Mouse (Mus musculus) midbrain, embryonic 15.5 days (tissue): ENCODE data around the gene Atxn7l2. TPM values are rescaled to one million over a fixed set of nuclear protein-coding genes. Genes with fewer than 3 reads are reported as not detected.

Experiments used
- ATAC-seq: fragments of 200-750 bp; cut with Nextera tagmentation; replicated peaks from 2 replicates; pipeline ENCODE4 v1.8.0; 2017; ENCODE audit warnings: moderate TSS enrichment
- H3K27ac ChIP-seq: fragments of 300-500 bp; sonication (generic); 2 replicates; pipeline ENCODE4 v1.5.1; 2015; ENCODE audit warnings: mild to moderate bottlenecking, inconsistent platforms
- H3K27me3 ChIP-seq: fragments of 300-500 bp; sonication (generic); replicated peaks from 2 replicates; pipeline ENCODE4 v1.6.1; 2015; ENCODE audit warnings: inconsistent platforms
- H3K36me3 ChIP-seq: fragments of 300-500 bp; sonication (generic); replicated peaks from 2 replicates; pipeline ENCODE4 v1.6.1; 2015; ENCODE audit warnings: inconsistent platforms
- H3K4me1 ChIP-seq: fragments of 300-500 bp; sonication (generic); 2 replicates; pipeline ENCODE4 v1.6.1; 2015; ENCODE audit warnings: inconsistent platforms
- H3K4me2 ChIP-seq: fragments of 300-500 bp; sonication (generic); 2 replicates; pipeline ENCODE4 v1.6.1; 2015; ENCODE audit warnings: inconsistent platforms, mild to moderate bottlenecking, moderate library complexity
- H3K4me3 ChIP-seq: fragments of 300-500 bp; sonication (generic); 2 replicates; pipeline ENCODE4 v1.5.1; 2015; ENCODE audit warnings: mild to moderate bottlenecking, inconsistent platforms
- H3K9ac ChIP-seq: fragments of 300-500 bp; sonication (generic); 2 replicates; pipeline ENCODE4 v1.6.1; 2015; ENCODE audit warnings: mild to moderate bottlenecking, inconsistent platforms
- H3K9me3 ChIP-seq: fragments of 300-500 bp; sonication (generic); 2 replicates; pipeline ENCODE4 v1.6.1; 2016; ENCODE audit warnings: inconsistent platforms
- WGBS: fragments of 180-500 bp; shearing (Covaris S2); methylation state at CpG from one replicate; pipeline ENCODE4 v1.1.7; 2015; ENCODE audit warnings: mixed read lengths; 5-methylcytosine and 5-hydroxymethylcytosine counted together
- polyA plus RNA-seq: library from polyadenylated mRNA; unstranded; fragments of >200 nt; fragmentation: Nextera tagmentation; extraction: Ambion mirVana; gene quantifications from 2 replicates; pipeline ENCODE4 v1.2.1, GENCODE M21; 2015

Atxn7l2 gene
- polyA plus RNA-seq, 1 experiment from 2014 or later = 26.8 TPM

- H3K9ac ChIP-seq = no peak overlapping the region
- H3K4me1 ChIP-seq = peaks cover 30% of the 10 kb centered on the region
- peaks cover 17% of the 10 kb centered on the region for H3K36me3 ChIP-seq
- H3K27ac ChIP-seq = no peak overlapping the region
- no peaks in the 10 kb centered on the region for H3K9me3 ChIP-seq
- no peak overlapping the region for H3K4me3 ChIP-seq
- ATAC-seq = no peak; the same call in 1 of the 2 replicates
- WGBS = 77% methylated on average over 11 of the region's 11 CpGs
- no peaks in the 10 kb centered on the region for H3K27me3 ChIP-seq
- no peak overlapping the region for H3K4me2 ChIP-seq
These were observed 7.0 kb downstream of the Atxn7l2 start for GRCm38 (mm10) chr3:108203621-108204325.

GRCm38 (mm10) chr3:108203212-108203611 lies 7.5 kb downstream of the Atxn7l2 start:
- H3K4me3 ChIP-seq = no peak overlapping the region
- H3K27ac ChIP-seq = no peak overlapping the region
- H3K36me3 ChIP-seq = peaks cover 17% of the 10 kb centered on the region
- no peaks in the 10 kb centered on the region for H3K27me3 ChIP-seq
- H3K9ac ChIP-seq = no peak overlapping the region
- WGBS = 95% methylated on average over 13 of the region's 13 CpGs
- no peak for ATAC-seq
- no peaks in the 10 kb centered on the region for H3K9me3 ChIP-seq
- H3K4me2 ChIP-seq = no peak overlapping the region
- H3K4me1 ChIP-seq = peaks cover 24% of the 10 kb centered on the region

- Histone ChIP-seq H3K27ac (no peak overlapping the region), H3K36me3 (peaks cover 17% of the 10 kb centered on the region)
- no peak for ATAC-seq
These were observed 8.2 kb downstream of the Atxn7l2 start for GRCm38 (mm10) chr3:108202506-108202905.

GRCm38 (mm10) chr3:108200329-108201323 lies 10.1 kb downstream of the Atxn7l2 start, which contains the start of gene Cyb561d1:
Cyb561d1 (minus strand) TSS chr3:108201212.
- Histone ChIP-seq H3K27ac (peak within 1 kb of the TSS; percentile 75), H3K27me3 (no peaks in the 10 kb centered on the region), H3K4me1 (peaks cover 40% of the 10 kb centered on the region), H3K4me2 (peak within 1 kb of the TSS; percentile 61), H3K9me3 (no peaks in the 10 kb centered on the region), H3K36me3 (peaks cover 5% of the 10 kb centered on the region), H3K9ac (peak within 1 kb of the TSS; percentile 54), H3K4me3 (peak within 1 kb of the TSS; percentile 55)
- WGBS = 2% methylated on average over 44 of the region's 44 CpGs
- ATAC-seq = peak; percentile 80

More at GRCm38 (mm10) chr3:108202506-108202905, 8.2 kb downstream of the Atxn7l2 start:
- Histone ChIP-seq H3K27me3 (no peaks in the 10 kb centered on the region), H3K4me2 (no peak overlapping the region), H3K9ac (no peak overlapping the region), H3K4me3 (no peak overlapping the region), H3K9me3 (no peaks in the 10 kb centered on the region), H3K4me1 (peaks cover 21% of the 10 kb centered on the region)

- no peaks in the 10 kb centered on the region; the same call in 1 of the 2 replicates for H3K36me3 ChIP-seq
- peaks cover 40% of the 10 kb centered on the region for H3K4me1 ChIP-seq
- ATAC-seq = no peak
- no peak overlapping the region for H3K4me2 ChIP-seq
- H3K27ac ChIP-seq = no peak overlapping the region
- no peak overlapping the region for H3K4me3 ChIP-seq
- WGBS = 94% methylated on average over 6 of the region's 6 CpGs
- H3K9ac ChIP-seq = no peak overlapping the region
- no peaks in the 10 kb centered on the region for H3K9me3 ChIP-seq
- H3K27me3 ChIP-seq = no peaks in the 10 kb centered on the region
These were observed 11.5 kb downstream of the Atxn7l2 start for GRCm38 (mm10) chr3:108199231-108199630.

GRCm38 (mm10) chr3:108197066-108197497 lies 13.7 kb downstream of the Atxn7l2 start:
- WGBS = 10% methylated on average over 14 of the region's 14 CpGs
- Histone ChIP-seq H3K36me3 (no peaks in the 10 kb centered on the region), H3K4me2 (peak overlapping the region; percentile 24), H3K4me3 (no peak overlapping the region), H3K4me1 (peaks cover 40% of the 10 kb centered on the region), H3K9ac (peak overlapping the region; percentile 23; the same call in 1 of the 2 replicates), H3K27me3 (no peaks in the 10 kb centered on the region), H3K9me3 (no peaks in the 10 kb centered on the region), H3K27ac (peak overlapping the region; percentile 61)
- ATAC-seq = peak; percentile 32; the same call in 1 of the 2 replicates

- no peak overlapping the region for H3K9ac ChIP-seq
- peaks cover 34% of the 10 kb centered on the region for H3K4me1 ChIP-seq
- ATAC-seq = no peak
- peak overlapping the region; percentile 61 for H3K27ac ChIP-seq
- H3K4me3 ChIP-seq = no peak overlapping the region
- H3K27me3 ChIP-seq = no peaks in the 10 kb centered on the region
- WGBS = 76% methylated on average over 7 of the region's 7 CpGs
- 0 out of 2 replicates have a peak, but pooled peaks cover 1% of the 10 kb centered on the region for H3K36me3 ChIP-seq
- no peak overlapping the region for H3K4me2 ChIP-seq
- H3K9me3 ChIP-seq = no peaks in the 10 kb centered on the region
These were observed 14.7 kb downstream of the Atxn7l2 start for GRCm38 (mm10) chr3:108195941-108196590.

- peak overlapping the region; percentile 61 for H3K27ac ChIP-seq
- no peaks in the 10 kb centered on the region for H3K9me3 ChIP-seq
- WGBS = 86% methylated on average over 4 of the region's 4 CpGs
- 0 out of 2 replicates have a peak, but pooled peaks cover 2% of the 10 kb centered on the region for H3K36me3 ChIP-seq
- H3K4me2 ChIP-seq = no peak overlapping the region
- peaks cover 26% of the 10 kb centered on the region for H3K4me1 ChIP-seq
- no peak overlapping the region for H3K9ac ChIP-seq
- ATAC-seq = no peak
- H3K4me3 ChIP-seq = no peak overlapping the region
- H3K27me3 ChIP-seq = no peaks in the 10 kb centered on the region
These were observed 15.4 kb downstream of the Atxn7l2 start for GRCm38 (mm10) chr3:108195287-108195686.

GRCm38 (mm10) chr3:108193686-108194085 lies 17.0 kb downstream of the Atxn7l2 start:
- WGBS = 79% methylated on average over 4 of the region's 4 CpGs

GRCm38 (mm10) chr3:108189897-108190296 lies 20.8 kb downstream of the Atxn7l2 start:
- ATAC-seq = no peak
- Histone ChIP-seq H3K4me2 (no peak overlapping the region), H3K4me1 (peaks cover 30% of the 10 kb centered on the region), H3K27ac (no peak overlapping the region), H3K9me3 (no peaks in the 10 kb centered on the region), H3K9ac (no peak overlapping the region), H3K4me3 (no peak overlapping the region), H3K36me3 (0 out of 2 replicates have a peak, but pooled peaks cover 2% of the 10 kb centered on the region), H3K27me3 (no peaks in the 10 kb centered on the region)
- 76% methylated on average over 5 of the region's 5 CpGs for WGBS

More at GRCm38 (mm10) chr3:108193686-108194085, 17.0 kb downstream of the Atxn7l2 start:
- H3K4me2 ChIP-seq = no peak overlapping the region
- no peaks in the 10 kb centered on the region for H3K27me3 ChIP-seq
- H3K4me3 ChIP-seq = no peak overlapping the region
- no peak overlapping the region for H3K9ac ChIP-seq
- H3K36me3 ChIP-seq = 0 out of 2 replicates have a peak, but pooled peaks cover 2% of the 10 kb centered on the region
- peaks cover 27% of the 10 kb centered on the region for H3K4me1 ChIP-seq
- H3K9me3 ChIP-seq = no peaks in the 10 kb centered on the region
- ATAC-seq = no peak
- no peak overlapping the region for H3K27ac ChIP-seq

- no peak for ATAC-seq
- Histone ChIP-seq H3K27ac (no peak overlapping the region), H3K27me3 (0 out of 2 replicates have a peak, but pooled peaks cover 3% of the 10 kb centered on the region), H3K4me1 (peaks cover 30% of the 10 kb centered on the region), H3K9me3 (no peaks in the 10 kb centered on the region), H3K4me3 (no peak overlapping the region), H3K36me3 (0 out of 2 replicates have a peak, but pooled peaks cover 2% of the 10 kb centered on the region), H3K9ac (no peak overlapping the region), H3K4me2 (no peak overlapping the region)
- 74% methylated on average over 9 of the region's 9 CpGs for WGBS
These were observed 21.8 kb downstream of the Atxn7l2 start for GRCm38 (mm10) chr3:108188716-108189490.
